Mouse (Mus musculus): ENCODE data around the gene Abhd5.
"Not testable (repeated sequence)": the region's sequence is repeated elsewhere in the genome, so short reads cannot be mapped to it uniquely, and the experiment has no call there.

Gene Abhd5

GRCm38 (mm10) chr9:122351303-122352024, at the start of gene Abhd5:
Abhd5 (plus strand) TSS chr9:122351608.
- DNase-seq (ENCODE audit: low read depth, low spot score) = peak; percentile 97

GRCm38 (mm10) chr9:122305302-122305701, 46.1 kb upstream of the Abhd5 start:
- no peak for DNase-seq (ENCODE audit: low read depth, low spot score)

GRCm38 (mm10) chr9:122309013-122309980, 42.1 kb upstream of the Abhd5 start:
- DNase-seq (ENCODE audit: low read depth, low spot score) = no peak

GRCm38 (mm10) chr9:122310613-122311049, 40.8 kb upstream of the Abhd5 start:
- DNase-seq (ENCODE audit: low read depth, low spot score) = peak; percentile 83

GRCm38 (mm10) chr9:122311051-122311760, 40.2 kb upstream of the Abhd5 start:
- DNase-seq (ENCODE audit: low read depth, low spot score) = no peak

DNA sequence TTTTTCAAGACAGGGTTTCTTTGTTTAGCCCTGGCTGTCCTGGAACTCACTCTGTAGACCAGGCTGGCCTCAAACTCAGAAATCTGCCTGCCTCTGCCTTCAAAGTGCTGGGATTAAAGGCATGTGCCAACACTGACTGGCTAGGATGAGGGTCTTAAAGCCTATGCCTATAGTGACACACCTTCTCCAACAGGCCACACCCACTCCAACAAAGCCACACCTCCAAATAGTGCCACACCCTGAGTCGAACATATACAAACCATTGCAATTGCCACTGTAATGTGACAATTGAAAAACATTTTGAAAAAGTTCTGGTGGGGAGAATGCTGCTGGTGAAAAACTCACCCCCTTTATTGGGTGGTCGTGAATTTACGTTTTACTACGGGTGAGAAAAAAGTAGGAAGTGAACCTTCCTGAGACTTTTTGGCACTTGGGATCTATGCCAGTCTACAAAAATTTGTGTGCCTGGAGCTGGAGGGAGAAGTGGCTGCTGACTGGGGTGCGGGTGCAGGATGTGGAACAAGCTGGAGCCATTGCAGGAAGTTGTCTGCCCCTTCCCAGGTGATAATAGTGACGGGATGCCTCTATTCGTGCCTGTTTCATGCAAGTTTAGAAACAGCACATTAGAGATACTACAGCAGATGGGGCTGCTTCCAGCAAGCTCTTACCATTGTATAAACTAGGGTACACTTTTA, 39.0 kb upstream of the Abhd5 start:
- DNase-seq (ENCODE audit: low read depth, low spot score) = no peak

DNA sequence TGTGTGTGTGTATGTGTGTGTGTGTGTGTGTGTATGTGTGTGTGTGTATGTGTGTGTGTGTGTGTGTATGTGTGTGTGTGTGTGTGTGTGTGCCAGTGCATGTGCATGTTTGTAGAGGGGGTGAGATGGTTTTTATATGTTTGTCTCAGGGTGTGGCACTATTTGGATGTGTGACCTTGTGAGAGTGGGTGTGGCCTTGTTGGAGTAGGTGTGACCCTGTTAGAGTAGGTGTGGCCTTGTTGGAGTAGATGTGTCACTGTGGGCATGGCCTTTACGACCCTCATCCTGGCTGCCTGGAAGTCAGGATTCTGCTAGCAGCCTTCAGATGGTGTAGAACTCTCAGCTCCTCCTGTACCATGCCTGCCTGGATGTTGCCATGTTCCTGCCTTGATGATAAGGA, 38.3 kb upstream of the Abhd5 start:
- DNase-seq (ENCODE audit: low read depth, low spot score) = not testable (repeated sequence)

- DNase-seq (ENCODE audit: low read depth, low spot score) = no peak
Measured at GRCm38 (mm10) chr9:122314386-122314785, 37.0 kb upstream of the Abhd5 start.

- DNase-seq (ENCODE audit: low read depth, low spot score) = no peak
Measured at GRCm38 (mm10) chr9:122314942-122315341, 36.5 kb upstream of the Abhd5 start.

GRCm38 (mm10) chr9:122315501-122315900, 35.9 kb upstream of the Abhd5 start:
- no peak for DNase-seq (ENCODE audit: low read depth, low spot score)

DNA sequence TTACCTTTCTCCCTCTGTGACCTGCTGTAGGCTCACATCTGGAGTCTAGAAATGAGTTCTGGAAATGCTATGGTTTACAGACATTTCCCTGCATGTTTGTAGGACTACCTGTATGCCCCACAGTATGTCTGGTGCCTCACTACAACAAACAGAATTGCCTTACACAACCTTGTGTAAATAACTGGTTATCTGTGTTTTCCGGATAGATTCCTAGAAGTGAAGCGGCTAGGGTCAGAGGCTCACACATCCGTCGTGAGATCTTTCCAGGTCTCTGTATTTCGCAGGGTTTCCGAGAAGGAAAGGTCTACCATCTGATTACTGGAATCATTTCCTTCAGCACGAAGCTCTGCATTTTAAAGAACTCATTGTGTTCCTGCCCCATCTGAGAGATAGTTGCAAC, 34.8 kb upstream of the Abhd5 start:
- no peak for DNase-seq (ENCODE audit: low read depth, low spot score)

DNA sequence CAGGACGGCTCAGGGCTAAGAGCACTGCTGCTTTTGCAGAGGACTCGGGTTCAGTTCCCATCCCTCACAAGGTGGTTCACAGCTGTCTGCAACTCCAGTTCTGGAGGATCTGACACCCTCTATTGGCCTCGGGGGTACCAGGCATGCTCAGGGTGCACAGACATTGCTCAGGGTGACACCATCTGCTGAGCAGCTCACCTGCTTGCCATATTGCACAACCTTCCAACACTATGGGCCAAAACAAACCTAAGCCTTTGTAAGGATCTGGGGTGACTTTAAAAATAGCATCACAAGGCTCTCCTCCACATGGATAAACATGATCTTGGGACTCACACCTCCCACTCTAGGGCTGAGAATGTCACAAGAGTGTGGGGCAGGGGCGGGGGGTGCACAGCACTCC, 30.8 kb upstream of the Abhd5 start:
- no peak for DNase-seq (ENCODE audit: low read depth, low spot score)

DNA sequence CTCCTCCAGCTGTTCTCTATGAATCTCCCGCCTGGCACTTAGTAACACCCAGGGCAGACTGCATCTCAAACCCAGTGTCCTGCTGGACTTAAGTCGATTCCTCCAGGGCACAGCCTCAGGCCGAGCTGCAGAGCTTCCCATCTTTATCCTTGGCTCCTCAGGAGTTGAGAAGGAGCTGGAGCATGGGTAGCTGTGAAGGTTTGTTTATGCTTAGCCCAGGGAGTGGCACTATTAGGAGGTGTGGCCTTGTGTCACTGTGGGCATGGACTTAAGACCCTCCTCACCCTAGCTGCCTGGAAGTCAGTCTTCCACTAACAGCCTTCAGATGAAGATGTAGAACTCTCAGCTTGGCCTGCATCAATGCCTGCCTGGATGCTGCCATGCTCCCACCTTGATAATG, 29.1 kb upstream of the Abhd5 start:
- DNase-seq (ENCODE audit: low read depth, low spot score) = no peak

GRCm38 (mm10) chr9:122325996-122326395, 25.4 kb upstream of the Abhd5 start:
- no peak for DNase-seq (ENCODE audit: low read depth, low spot score)

GRCm38 (mm10) chr9:122328199-122328598, 23.2 kb upstream of the Abhd5 start:
- no peak for DNase-seq (ENCODE audit: low read depth, low spot score)

DNA sequence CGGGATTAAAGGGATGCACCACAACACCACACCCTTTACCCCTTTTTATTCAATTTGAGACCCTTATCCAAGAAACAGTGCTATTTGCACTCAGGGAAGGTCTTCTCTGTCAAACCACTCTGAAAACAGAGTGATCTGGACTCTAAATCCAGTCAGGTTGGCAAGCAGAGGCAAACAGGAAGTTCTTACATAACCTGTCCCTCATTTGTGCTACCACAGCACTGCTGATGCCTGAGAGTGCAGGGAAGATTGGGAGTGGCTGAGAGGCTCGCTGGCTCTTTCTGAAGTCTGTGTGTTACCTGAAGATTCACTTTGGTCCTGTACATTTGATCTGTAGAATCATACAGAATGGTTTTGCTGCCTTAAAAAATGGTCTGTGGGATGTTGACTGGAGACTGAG, 14.7 kb upstream of the Abhd5 start:
- DNase-seq (ENCODE audit: low read depth, low spot score) = no peak

DNA sequence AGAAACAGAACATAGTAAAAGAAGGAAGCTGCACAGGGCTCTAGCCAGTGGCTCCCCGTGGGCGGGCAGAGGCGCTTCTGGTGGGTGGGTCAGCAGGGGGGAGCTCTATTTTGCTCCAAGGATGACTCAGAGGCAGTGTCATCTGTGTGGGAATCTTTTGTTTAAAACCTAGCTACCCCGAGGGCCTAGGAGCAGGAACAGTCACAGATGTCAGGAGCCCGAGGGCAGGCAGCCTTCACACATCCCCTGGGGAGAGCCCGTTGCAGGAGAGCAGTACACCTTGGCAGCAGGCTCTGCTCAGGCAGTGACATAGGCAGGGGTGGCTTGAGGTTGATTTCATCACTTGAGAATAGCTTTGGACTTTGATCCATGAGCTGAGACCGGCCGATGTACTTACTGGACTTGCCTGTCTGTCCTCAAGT, 13.9 kb upstream of the Abhd5 start:
- no peak for DNase-seq (ENCODE audit: low read depth, low spot score)

GRCm38 (mm10) chr9:122339972-122340371, 11.4 kb upstream of the Abhd5 start:
- no peak for DNase-seq (ENCODE audit: low read depth, low spot score)

- DNase-seq (ENCODE audit: low read depth, low spot score) = no peak
Measured at GRCm38 (mm10) chr9:122343399-122343798, 8.0 kb upstream of the Abhd5 start.

DNA sequence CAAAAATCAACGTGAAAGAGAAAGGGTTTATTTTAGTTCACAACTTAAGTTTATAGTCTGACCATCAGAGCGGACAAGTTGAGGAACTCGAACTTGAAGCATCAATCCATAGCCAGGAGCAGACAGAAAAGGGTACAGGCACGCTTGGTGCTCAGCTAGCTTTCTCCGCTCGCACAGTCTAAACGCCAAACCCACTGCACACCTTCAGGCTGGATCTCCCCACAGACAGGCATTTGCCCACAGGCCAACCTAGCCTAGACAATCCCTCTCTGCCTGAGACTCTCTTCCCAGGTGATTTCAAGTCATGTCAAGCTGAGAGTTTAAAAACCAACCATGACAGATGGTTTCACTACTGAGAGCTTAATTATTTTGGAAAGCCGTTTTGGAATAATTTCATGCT, 6.8 kb upstream of the Abhd5 start:
- DNase-seq (ENCODE audit: low read depth, low spot score) = no peak

GRCm38 (mm10) chr9:122345291-122345690, 6.1 kb upstream of the Abhd5 start:
- DNase-seq (ENCODE audit: low read depth, low spot score) = no peak
